Mouse (Mus musculus) ES-CJ7 (cell line): Measurements from ENCODE around the gene Gtf2h4.

Experiments
- DNase-seq: peaks from one replicate; pipeline ENCODE4 v3.0.0; 2011; ENCODE audit warnings: low read depth, low spot score

Gtf2h4 gene

GRCm38 (mm10) chr17:35697429-35697758, 23.9 kb upstream of the Gtf2h4 start:
- no peak for DNase-seq

GRCm38 (mm10) chr17:35696691-35697090, 23.2 kb upstream of the Gtf2h4 start:
- DNase-seq = no peak

- DNase-seq = peak; percentile 86
These were observed 21.8 kb upstream of the Gtf2h4 start for GRCm38 (mm10) chr17:35695289-35695688.

- no peak for DNase-seq
These were observed 20.4 kb upstream of the Gtf2h4 start for GRCm38 (mm10) chr17:35693906-35694305.

- no peak for DNase-seq
These were observed 18.8 kb upstream of the Gtf2h4 start for GRCm38 (mm10) chr17:35692368-35692767.

- no peak for DNase-seq
These were observed 18.3 kb upstream of the Gtf2h4 start for GRCm38 (mm10) chr17:35691811-35692210.

GRCm38 (mm10) chr17:35689936-35690645, 16.6 kb upstream of the Gtf2h4 start:
- no peak for DNase-seq

- DNase-seq = peak; percentile 45
These were observed 15.0 kb upstream of the Gtf2h4 start for GRCm38 (mm10) chr17:35688347-35689175.

GRCm38 (mm10) chr17:35685061-35685460, 11.5 kb upstream of the Gtf2h4 start:
- DNase-seq = peak; percentile 45

- DNase-seq = no peak
These were observed 8.4 kb upstream of the Gtf2h4 start for GRCm38 (mm10) chr17:35681986-35682385.

GRCm38 (mm10) chr17:35680591-35680990, 7.1 kb upstream of the Gtf2h4 start:
- peak; percentile 39 for DNase-seq

GRCm38 (mm10) chr17:35672527-35672926, 1.0 kb downstream of the Gtf2h4 start:
- no peak for DNase-seq

- DNase-seq = no peak
These were observed 1.7 kb downstream of the Gtf2h4 start for GRCm38 (mm10) chr17:35671846-35672245.

- no peak for DNase-seq
These were observed 3.8 kb downstream of the Gtf2h4 start for GRCm38 (mm10) chr17:35669731-35670130.

- DNase-seq = peak; percentile 94
These were observed 6.0 kb downstream of the Gtf2h4 start, which contains the start of gene Vars2 for GRCm38 (mm10) chr17:35667334-35668065. TSS of gene Vars2 (minus strand) at chr17:35667592.

GRCm38 (mm10) chr17:35666851-35667256, 6.7 kb downstream of the Gtf2h4 start:
- DNase-seq = peak; percentile 41

GRCm38 (mm10) chr17:35665957-35666515, 7.5 kb downstream of the Gtf2h4 start:
- peak; percentile 77 for DNase-seq

GRCm38 (mm10) chr17:35653086-35653485, 20.5 kb downstream of the Gtf2h4 start:
- peak; percentile 71 for DNase-seq

- no peak for DNase-seq
These were observed 24.1 kb downstream of the Gtf2h4 start for GRCm38 (mm10) chr17:35649429-35649828.

- no peak for DNase-seq
These were observed 29.8 kb downstream of the Gtf2h4 start, which contains the start of gene Mucl3 for GRCm38 (mm10) chr17:35643609-35644236. TSS of gene Mucl3 (minus strand) at chr17:35643695.

- DNase-seq = no peak
These were observed 34.2 kb downstream of the Gtf2h4 start for GRCm38 (mm10) chr17:35639352-35639751.
